Mouse (Mus musculus): ENCODE results near the gene Ptpra.
A peak's percentile ranks its signal among the peaks of the same experiment; 100 is the strongest.

Ptpra gene

GRCm38 (mm10) chr2:130449794-130450433, at the start of gene Ptpra:
Gene Ptpra (plus strand): TSS chr2:130450278.
- peak; percentile 89 for DNase-seq

GRCm38 (mm10) chr2:130401891-130402290, 48.2 kb upstream of the Ptpra start:
- no peak for DNase-seq

- DNase-seq = no peak
Observed at GRCm38 (mm10) chr2:130404939-130405338, 45.1 kb upstream of the Ptpra start, which contains the start of the genes Gm28372 and 1700020A23Rik. Gene Gm28372 (plus strand): TSS chr2:130405239. Gene 1700020A23Rik (plus strand): TSS chr2:130405259.

- no peak for DNase-seq
Observed at GRCm38 (mm10) chr2:130406178-130406577, 43.9 kb upstream of the Ptpra start, which contains the start of gene Tmem239. Gene Tmem239 (plus strand): TSS chr2:130406478.

GRCm38 (mm10) chr2:130408194-130408593, 41.9 kb upstream of the Ptpra start:
- no peak for DNase-seq

GRCm38 (mm10) chr2:130411558-130412495, 38.3 kb upstream of the Ptpra start:
- peak; percentile 75 for DNase-seq

- no peak for DNase-seq
Observed at GRCm38 (mm10) chr2:130412775-130413174, 37.3 kb upstream of the Ptpra start.

- no peak for DNase-seq
Observed at GRCm38 (mm10) chr2:130414094-130414856, 35.8 kb upstream of the Ptpra start.

GRCm38 (mm10) chr2:130421781-130422620, 28.1 kb upstream of the Ptpra start:
- DNase-seq = no peak

- peak; percentile 78 for DNase-seq
Observed at GRCm38 (mm10) chr2:130423397-130424125, 26.5 kb upstream of the Ptpra start.

GRCm38 (mm10) chr2:130424126-130424853, 25.8 kb upstream of the Ptpra start, which contains the start of the genes Vps16 and Pced1a:
Gene Vps16 (plus strand): TSS chr2:130424339.
Gene Pced1a (minus strand): TSS chr2:130424701.
- peak; percentile 93 for DNase-seq

GRCm38 (mm10) chr2:130425112-130425511, 25.0 kb upstream of the Ptpra start:
- no peak for DNase-seq

GRCm38 (mm10) chr2:130429851-130430250, 20.2 kb upstream of the Ptpra start:
- no peak for DNase-seq

GRCm38 (mm10) chr2:130430484-130430883, 19.6 kb upstream of the Ptpra start:
- DNase-seq = no peak

- no peak for DNase-seq
Observed at GRCm38 (mm10) chr2:130432157-130432556, 17.9 kb upstream of the Ptpra start.

GRCm38 (mm10) chr2:130433152-130433551, 16.9 kb upstream of the Ptpra start:
- no peak for DNase-seq

GRCm38 (mm10) chr2:130436769-130437168, 13.3 kb upstream of the Ptpra start:
- DNase-seq = no peak

- DNase-seq = peak; percentile 42
Observed at GRCm38 (mm10) chr2:130438861-130439260, 11.2 kb upstream of the Ptpra start.

- DNase-seq = no peak
Observed at GRCm38 (mm10) chr2:130439840-130440480, 10.1 kb upstream of the Ptpra start.

- DNase-seq = no peak
Observed at GRCm38 (mm10) chr2:130442162-130442561, 7.9 kb upstream of the Ptpra start.
